Mouse (Mus musculus) cerebral cortex, adult 2 months (tissue): ENCODE measurements around the gene Aes.

ENCODE experiments used
- WGBS: fragments of 180-500 bp; shearing (Covaris S2); methylation state at CpG from one replicate; pipeline ENCODE4 v1.1.7; 2018; 5-methylcytosine and 5-hydroxymethylcytosine counted together

Aes gene

DNA sequence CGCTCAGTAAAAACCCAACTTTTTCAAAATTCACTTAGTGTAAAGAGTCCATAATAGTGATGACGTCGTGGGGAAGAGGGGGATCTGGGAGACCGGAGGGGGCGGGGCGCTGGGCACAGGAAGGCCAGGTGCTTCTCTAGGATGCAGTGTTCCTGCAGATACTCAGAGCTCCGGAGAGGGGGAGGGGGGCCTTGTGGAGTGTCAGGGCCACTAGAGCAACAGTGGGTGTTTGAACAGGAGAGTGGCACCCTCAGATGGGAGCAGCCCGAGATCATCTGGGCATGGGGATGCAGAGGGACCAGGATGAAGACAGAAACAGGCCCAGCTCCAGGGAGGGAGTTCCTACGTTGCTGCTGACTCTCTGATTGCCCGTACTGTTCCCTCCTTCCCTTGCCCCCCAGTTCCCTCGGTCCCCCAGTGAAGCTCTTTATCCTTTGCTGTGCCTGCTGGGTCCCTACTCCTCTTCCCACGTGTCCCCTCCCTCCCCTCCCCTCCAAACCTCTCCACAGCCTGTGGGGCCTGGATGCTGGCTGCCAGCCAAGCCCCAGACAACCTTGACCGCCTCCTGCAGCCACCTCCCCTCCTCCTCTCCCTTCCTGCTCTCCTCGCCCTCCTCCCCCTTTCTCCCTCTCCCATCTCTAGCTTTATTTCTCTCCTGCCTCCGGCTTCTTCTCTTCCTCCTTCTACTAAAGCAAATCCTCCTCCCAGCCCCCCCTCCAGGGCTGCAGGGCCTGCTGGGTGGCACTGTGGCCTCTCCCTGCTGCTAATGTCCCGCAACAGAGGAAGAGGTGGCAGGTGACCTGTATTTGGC, 9.3 kb downstream of the Aes start:
- WGBS: 44% methylated on average over 16 of the region's 16 CpGs

DNA sequence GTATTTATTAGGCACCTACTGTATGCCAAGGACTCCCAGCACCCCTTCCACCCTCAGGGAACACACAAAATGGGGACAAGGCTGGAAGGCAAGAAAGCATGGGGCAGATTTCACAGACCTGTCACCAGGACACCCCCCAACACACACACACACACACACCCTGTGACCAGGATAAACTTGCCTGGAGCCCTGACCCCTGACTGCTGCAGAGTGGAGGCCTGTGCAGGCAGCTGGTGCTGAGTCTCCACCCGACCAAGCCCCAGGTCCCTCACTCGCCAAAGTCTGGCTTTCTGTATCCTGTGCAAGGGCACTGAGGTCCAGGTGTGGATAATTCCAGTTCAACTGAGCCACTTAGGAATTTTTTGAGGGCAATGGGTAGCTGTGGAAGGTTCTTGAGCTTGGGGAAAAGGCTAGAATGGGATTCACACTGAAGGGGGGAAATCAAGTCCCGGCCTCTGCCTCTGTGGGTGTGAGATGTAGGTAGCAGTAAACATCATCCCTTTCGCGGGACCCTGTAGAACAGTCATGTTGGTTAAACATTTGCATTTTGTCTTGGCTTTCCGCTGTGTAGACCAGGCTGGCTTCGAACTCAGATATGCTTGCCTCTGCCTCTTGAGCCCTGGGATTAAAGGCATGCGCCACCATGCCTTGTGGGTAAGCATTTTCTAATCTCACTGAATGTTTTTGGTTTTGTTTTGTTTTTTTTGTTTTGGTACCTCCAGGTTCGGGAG, 10.4 kb downstream of the Aes start:
- WGBS: 83% methylated on average over 9 of the region's 9 CpGs

DNA sequence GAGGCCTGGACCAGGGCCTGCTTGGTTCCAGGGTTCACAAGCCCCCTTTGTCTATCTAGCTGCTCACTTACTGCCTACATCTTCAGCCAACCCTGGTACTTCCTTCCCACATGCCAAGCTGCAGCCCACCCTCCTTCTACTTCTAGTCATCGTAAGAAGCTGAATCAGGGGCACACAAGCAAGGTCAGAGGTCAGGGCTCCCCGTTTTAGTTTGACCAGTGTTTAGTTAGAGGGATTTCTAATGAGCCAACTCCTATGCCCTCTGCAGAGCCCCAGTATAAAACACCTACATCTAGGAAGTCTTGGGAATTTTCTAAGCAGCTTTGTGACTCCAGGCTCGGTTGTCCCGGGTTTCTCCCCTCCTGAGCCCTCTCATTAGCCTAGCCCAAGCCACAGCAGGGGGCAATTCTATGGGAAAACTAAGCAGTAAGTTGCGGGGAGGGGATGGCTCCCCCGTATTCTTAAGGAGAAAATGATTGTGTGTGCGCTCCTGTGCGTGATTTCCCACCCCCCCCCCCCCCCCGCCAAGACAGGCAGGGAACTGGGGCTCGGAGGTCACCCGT, 11.0 kb downstream of the Aes start:
- WGBS: 5% methylated on average over 11 of the region's 11 CpGs

DNA sequence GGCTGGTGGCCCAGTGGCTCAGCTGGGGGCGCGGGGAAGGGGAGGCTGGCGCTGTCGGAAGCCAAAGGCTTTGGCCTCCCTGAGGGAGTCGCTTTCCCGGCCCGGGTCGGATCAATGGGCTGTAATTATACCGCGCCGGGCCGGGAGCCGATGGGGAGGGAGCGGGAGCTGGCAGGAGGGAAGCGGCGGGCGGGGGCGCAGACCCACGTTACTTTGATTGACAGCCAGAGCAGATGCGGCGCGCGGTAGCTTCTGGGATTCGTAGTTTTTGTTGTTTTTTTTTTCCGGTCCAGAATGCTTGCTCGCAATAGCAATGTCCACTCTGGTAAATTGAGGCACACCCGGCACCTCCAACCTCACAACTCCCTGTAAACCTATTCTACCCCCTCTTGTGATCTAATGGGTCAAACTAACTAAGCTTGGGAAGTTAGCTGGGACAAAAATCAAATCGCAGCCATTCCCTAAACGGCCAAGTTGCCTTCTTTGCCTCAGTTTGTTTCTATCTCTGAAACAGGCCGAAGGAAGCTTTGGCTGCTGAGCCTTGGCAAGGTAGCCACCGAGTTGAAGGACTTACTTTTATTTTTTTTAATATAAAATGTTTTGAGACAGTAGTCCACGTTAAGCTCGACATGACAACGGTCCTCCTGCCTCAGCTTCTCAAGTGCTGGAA, 11.7 kb downstream of the Aes start:
- WGBS: under 1% methylated on average over 34 of the region's 34 CpGs

DNA sequence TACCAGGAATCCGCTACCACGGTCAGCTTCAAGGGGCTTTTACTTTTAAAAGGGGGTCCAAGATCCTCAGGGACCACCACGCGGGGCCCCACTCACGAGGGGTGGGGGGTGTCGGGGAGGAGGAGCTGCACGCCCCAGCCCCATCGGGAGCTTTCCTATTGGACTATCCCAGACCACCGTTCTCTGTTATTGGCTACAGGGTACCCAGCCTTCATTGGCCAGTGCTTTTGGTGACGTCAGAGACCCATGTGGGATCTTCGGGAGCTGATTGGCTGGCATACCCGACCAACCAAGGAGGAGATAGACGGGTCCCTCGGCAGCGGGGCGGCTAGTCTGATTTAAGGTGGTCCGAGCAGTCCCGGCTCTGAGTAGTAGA, 12.2 kb downstream of the Aes start:
- WGBS: 2% methylated on average over 18 of the region's 18 CpGs

DNA sequence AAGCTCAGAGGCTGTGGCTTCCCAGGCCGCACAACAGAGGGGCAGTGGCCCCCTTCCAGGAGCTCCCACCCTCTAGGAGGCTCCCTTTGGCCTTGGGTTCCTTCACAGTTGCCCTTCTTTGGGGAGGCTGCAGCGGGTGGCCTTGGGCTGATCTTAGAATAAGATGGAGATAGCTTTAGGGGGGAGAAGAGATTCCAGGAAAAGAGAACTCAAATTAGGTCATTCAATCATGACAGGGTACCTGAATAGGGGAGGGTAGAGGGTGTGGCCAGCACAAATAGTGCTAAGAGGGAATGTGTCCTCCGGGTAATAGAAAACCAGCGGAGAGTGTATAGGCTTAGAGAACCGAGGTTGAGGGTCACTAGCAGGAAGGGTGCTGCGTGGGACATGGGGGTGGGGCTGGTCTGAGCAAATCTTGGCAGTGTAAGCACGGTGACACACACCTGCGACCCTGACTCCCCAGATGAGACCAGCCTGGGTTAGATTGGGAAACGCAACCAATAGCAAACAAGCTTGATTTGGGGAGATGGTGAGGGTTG, 12.9 kb downstream of the Aes start:
- WGBS: 19% methylated on average over 9 of the region's 9 CpGs

DNA sequence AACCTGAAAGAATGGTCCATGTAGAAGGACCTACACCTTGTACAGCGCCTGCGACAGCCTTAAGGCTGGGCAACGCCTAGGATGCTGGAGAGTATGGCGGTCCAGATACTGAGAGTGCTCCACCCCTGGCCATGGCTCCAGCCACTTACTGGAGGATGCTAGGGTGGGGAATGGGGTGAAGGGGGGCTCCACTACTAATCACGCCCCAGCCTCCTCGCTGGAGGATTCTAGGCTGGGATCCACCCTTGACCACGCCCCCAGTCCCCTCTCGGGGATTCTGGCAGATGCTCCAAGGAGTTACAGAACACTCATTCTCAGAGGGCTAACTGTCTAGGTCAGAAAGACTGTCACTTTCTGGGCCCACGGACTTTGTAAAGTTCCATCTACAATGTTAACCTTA, 13.7 kb downstream of the Aes start:
- WGBS: 33% methylated on average over 9 of the region's 9 CpGs

DNA sequence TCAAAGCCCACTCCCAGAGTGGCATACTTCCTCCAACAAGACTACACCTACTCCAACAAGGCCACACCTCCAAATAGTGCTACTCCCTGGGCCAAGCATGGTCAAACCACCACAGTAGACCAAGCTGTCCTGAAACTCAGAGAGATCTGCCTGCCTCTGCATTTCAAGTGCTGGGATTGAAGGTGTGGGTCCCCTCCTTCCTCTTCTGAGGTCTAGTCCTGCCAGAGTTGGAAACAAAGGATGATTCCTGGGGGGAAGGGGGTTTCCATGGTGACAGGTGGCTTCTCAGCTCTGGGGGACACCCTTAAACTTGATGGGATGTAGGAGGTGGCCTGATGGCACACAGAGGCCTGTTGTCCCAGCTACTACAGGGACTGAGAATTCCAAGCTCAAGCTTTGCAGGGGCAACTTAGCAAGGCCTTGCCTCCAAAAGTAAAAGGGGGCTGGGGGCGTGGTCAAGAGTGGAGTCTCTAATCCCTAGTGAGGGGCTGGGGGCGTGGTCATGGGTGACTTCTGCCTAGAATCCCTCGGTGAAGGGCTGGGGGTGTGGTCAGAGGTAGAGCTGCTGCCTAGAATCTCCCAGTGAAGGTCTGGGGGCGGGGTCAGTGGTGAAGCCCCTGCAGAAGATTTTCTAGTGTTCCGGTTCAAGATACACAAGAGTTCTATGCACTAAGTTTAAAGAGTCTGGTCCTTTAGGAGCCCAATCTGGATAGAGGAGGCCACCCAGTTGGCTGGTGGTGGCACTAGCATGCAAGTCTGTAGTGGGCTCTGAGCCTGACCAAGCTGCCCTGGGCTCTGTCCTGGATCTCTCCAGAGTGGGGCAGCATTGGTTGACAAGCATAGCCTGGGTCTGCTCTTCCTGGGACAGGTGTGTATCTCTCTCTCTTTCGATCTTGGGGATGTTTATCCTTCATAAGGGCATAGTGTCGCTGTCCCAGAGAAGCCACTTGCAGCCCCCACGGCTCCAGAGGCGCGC, 15.1 kb downstream of the Aes start, which contains the start of gene Tle2:
Tle2 (plus strand) TSS at position 481 of the 976 bp plus-strand sequence.
- 29% methylated on average over 10 of the region's 10 CpGs for WGBS

DNA sequence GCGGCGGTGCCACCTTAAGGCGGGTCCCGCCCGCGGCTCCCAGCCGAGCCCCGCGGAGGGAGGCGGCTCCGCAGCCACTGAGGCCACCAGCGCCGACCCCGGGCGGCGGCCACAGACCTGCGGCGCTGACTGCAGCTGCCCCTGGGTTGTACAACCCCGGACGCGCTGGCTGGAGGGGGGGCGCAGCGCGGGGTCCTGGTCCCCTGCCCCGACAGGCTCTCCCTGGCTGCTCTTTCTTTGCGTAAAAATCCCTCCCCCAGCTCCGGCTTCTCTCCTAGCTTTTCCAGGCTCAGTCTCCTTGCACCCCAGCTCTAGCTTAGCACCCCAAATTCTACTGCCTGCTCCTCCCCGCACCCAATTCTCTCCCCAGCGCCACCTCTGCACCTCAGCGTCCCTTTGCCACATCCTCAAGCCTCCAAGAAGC, 15.9 kb downstream of the Aes start:
- WGBS: under 1% methylated on average over 29 of the region's 30 CpGs

DNA sequence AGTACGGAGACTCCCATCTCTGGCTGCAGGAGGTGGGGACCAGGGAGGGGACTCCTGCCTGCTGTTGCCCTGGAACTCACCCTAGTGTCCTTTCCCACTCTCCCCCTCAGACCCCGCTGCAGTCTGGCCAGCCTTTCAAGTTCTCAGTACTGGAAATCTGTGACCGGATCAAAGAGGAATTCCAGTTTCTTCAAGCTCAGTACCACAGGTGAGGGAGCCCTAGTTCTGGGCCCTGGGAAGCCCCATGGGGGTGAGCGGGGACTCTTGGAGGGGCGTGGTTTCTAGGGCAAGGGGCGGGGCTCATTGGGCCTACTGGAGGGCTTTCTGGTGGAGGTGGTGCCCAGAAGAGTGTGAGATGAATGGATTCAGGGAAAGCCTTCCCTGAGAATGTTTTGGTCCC, 16.4 kb downstream of the Aes start:
- WGBS: 7% methylated on average over 6 of the region's 6 CpGs

DNA sequence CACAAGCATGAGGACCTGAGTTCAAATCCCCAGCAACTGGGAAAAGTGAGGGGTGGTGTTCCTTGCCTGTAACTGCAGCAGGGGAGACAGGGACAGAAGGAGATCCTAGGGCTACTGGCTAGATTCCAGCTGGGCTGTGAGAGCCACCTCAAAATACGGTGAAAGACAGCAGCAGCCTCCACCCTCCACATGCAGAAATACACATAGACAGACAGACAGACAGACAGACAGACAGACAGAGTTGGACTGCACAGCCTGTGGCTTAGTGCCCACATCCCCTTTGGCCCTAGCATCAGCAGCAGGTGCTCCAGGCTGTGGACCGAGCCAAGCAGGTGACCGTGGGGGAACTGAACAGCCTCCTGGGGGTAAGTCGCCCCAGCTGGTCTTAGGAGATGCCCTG, 20.7 kb downstream of the Aes start:
- WGBS: 59% methylated on average over 4 of the region's 4 CpGs

DNA sequence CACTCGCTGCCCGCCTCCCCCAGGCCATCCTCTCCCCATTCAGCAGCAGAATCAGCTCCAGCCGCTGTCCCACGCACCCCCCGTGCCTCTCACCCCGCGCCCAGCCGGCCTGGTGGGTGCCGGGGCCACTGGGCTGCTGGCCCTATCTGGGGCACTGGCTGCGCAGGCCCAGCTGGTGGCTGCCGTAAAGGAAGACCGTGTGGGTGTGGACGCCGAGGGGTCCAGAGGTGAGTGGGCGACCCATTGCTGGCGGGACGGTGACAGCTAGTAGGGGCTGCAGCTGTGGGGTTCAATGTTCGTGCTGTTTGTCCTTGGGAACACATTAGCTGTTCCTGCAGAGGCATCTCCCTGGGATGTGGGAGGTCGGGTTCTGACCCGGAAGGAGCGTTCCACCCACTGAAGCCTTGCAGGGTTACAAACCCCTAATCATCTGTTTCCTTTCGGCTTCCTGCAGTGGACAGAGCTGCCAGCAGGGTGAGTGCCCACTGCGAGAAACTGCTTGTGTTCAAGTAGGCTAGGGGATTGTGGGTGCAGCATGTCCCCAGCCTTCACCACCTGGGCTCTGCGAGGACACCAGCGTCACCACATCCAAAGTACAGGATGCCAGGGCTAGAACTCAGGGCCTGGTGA, 21.3 kb downstream of the Aes start:
- 68% methylated on average over 25 of the region's 25 CpGs for WGBS

DNA sequence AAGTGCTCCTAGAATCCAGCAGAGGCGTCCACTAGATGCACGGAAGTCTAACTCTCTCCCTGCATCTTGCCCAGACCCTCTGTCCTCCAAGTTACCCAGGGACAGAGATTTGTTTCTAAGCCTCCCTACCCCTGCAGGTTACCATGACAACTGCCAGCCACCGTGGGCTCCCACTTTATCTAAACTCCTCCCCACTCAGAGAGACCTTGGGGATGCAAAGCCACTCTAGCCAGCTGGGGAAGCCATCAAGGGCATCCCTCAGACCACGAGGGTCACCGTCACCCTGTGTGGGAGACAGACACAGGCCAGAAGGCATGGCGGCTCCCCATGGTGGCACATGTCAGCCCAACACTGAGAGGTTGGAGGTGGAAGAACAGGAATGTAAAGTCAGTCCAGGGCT, 24.1 kb downstream of the Aes start:
- WGBS: 79% methylated on average over 6 of the region's 6 CpGs

DNA sequence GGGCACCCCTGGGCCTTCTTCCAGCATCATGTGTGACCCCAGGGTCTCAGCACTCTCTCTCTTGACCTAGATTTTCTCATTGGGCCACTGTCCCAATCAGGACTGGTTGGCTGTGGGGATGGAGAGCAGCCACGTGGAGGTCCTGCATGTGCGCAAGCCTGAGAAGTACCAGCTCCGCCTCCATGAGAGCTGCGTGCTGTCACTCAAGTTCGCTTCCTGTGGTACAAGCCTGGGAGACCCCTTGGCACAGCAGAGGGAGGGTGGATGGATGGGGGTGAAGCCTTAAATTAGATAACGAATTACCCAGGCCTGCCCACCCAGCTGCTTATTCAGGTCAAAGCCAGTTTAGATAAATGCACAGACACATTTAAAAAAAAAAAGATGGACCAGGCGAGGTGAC, 29.5 kb downstream of the Aes start:
- 85% methylated on average over 7 of the region's 7 CpGs for WGBS

DNA sequence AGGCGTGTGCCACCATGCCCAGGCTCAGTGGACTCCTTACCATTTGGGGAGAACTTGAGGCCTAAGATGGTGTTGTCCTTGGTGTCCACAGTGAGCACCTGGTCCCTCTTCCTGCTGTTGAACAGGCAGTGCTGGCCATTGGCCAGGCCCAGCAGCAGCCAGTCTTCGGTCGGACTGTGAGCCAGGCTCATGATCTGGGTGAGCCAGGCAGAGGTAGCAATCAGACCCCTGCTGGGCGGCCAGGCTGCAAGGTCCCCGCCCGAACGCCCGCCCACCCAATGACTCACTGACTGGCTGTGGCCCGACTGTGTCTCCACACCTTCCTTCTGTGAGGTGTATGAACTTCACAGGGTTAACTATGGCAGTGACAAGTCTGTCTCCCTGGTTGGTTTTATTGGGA, 32.6 kb downstream of the Aes start:
- 67% methylated on average over 9 of the region's 9 CpGs for WGBS

DNA sequence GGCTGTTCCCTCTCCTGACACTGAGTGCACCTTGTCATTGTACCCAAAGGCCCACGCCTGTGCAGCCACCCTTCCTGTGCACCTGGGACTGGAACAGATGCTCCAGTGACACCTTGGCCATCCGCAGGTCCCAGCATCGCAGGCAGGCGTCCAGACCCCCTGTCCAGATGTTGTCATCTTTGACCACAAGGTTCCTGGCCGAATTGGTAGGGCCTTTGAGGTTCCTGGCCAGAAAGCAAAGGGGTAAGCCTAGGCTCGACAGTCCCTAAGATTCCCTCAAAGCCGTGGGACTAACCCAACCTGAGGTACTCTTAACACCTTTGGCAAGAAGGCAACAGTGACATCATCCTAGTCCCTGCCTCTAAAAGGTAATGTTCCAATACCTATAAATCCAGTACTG, 33.3 kb downstream of the Aes start:
- WGBS: 83% methylated on average over 7 of the region's 7 CpGs

DNA sequence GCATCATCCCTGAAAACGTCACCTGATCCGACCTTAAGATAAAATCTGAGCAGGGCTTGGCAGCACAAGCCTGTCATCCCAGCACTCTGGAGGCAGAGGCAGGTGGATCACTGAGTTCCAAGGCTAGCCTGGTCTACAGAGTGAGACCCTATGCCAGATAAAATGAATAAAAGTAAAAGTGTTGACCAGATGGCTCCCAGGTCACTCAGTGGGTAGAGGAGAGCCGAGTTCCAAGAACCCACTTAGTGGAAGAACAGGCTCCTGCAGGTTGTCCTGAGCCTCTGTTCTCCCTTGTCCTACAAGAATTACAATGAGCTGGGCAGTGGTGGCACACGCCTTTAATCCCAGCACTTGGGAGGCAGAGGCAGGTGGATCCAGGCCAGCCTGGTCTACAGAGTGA, 33.9 kb downstream of the Aes start:
- WGBS: 80% methylated on average over 4 of the region's 4 CpGs

DNA sequence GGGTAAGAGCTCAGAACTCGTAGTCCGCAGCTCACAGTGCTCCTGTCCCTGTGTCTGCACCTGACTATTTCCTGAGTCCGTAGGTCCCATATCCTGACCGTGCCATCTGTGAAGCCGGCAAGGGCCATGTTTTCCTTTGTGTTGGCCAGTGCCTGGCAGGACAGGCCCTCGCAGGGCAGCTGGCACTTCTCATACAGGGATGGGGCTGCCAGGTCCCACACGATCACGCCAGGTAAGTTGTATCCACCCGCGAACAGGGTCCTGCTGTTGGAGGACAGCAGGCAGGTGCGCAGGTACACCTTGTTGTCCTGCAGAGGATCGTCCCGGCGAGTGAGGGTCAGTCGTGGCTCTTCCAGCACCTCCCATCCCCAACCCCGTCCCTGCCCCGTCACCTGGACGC, 34.6 kb downstream of the Aes start:
- 80% methylated on average over 18 of the region's 18 CpGs for WGBS

DNA sequence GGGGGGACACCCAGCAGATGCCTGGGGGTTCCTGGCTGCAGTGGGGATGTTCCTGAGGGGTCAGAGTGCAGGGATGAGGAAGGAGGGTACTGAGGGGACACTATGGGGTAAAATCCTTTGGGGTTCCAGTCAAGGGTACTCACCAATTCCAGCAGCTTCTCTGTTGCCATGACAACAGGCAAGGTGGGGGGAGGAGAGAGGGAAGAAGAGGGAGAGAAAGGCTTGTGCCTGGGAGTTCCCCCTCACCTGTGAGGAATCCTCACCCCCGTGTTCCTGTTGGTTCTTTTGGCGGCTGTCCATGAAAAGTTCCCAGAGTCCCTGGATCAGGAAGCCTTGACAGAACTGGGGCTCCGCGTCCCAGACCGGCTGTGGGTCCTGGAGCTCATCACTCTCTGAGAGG, 36.3 kb downstream of the Aes start:
- 34% methylated on average over 5 of the region's 5 CpGs for WGBS

DNA sequence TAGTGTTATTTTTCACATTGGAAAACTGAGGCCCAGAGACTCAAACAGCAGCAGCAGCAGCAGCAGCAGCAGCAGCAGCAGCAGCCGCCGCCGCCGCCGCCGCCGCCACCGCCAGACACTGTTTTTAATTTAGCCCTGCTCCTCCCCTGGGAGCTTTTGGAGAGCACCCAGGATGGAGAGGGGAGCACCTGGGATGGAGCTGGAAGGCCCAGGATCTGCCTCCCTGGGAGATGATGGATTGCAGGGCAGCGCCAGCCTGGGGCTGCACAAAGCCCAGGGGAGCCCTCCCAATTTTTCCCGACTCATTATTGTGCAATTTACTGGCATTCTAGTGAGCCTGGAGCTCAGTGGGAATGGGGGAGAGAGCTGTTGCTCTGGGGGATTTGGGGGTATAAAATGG, 37.3 kb downstream of the Aes start:
- 4% methylated on average over 10 of the region's 10 CpGs for WGBS
